Mouse (Mus musculus) naive thymus-derived CD4-positive, alpha-beta T cell, adult 5 months (primary cell): Measurements from ENCODE around the gene Olfr1270. TPM values are rescaled to one million over a fixed set of nuclear protein-coding genes. Genes with fewer than 3 reads are reported as not detected.

Experiments used
- polyA plus RNA-seq: library from polyadenylated mRNA; unstranded; fragments of 100-300 nt; shearing (Covaris generic); gene quantifications from one replicate; pipeline ENCODE4 v1.2.1, GENCODE M21; 2017

Olfr1270 gene
- not detected for polyA plus RNA-seq

GRCm38 (mm10) chr2:90152991-90153390 is at the start of gene Olfr1270:
Olfr1270 (minus strand) TSS chr2:90153091.

GRCm38 (mm10) chr2:90142196-90142595 is 10.7 kb downstream of the Olfr1270 start, which contains the start of gene Olfr32:
Olfr32 (minus strand) TSS chr2:90142296.

GRCm38 (mm10) chr2:90121312-90121711 is 31.6 kb downstream of the Olfr1270 start, which contains the start of gene Olfr1269:
Olfr1269 (minus strand) TSS chr2:90121412.

Other genes starting within 250 kb of the Olfr1270 start
- gene Olfr1258, start 225.8 kb downstream of the Olfr1270 start, polyA plus RNA-seq, result not detected
- not detected for gene Olfr1259, start 204.4 kb downstream of the Olfr1270 start, polyA plus RNA-seq
- 0.11 TPM for gene Olfr1260, start 178.8 kb downstream of the Olfr1270 start, polyA plus RNA-seq
- not detected for gene Olfr1261, start 161.9 kb downstream of the Olfr1270 start, polyA plus RNA-seq
- not detected for gene Olfr1262, start 152.9 kb downstream of the Olfr1270 start, polyA plus RNA-seq
- not detected for gene Olfr1263, start 141.0 kb downstream of the Olfr1270 start, polyA plus RNA-seq
- not detected for gene Olfr1264, start 127.5 kb downstream of the Olfr1270 start, polyA plus RNA-seq
- gene Olfr1265, start 117.8 kb downstream of the Olfr1270 start, polyA plus RNA-seq, result 0.10 TPM
- gene Olfr140, start 89.5 kb downstream of the Olfr1270 start, polyA plus RNA-seq, result not detected
- gene Olfr1269, start 31.7 kb downstream of the Olfr1270 start, polyA plus RNA-seq, result not detected
- not detected for gene Olfr32, start 10.8 kb downstream of the Olfr1270 start, polyA plus RNA-seq
- gene Olfr1506, start 71.4 kb upstream of the Olfr1270 start, polyA plus RNA-seq, result not detected
- gene Olfr142, start 104.5 kb upstream of the Olfr1270 start, polyA plus RNA-seq, result not detected
- gene Olfr1271, start 117.9 kb upstream of the Olfr1270 start, polyA plus RNA-seq, result not detected
- gene Olfr1272, start 139.8 kb upstream of the Olfr1270 start, polyA plus RNA-seq, result not detected
- not detected for gene Gm13769, start 169.1 kb upstream of the Olfr1270 start, polyA plus RNA-seq
- gene Olfr1274-ps, start 245.6 kb upstream of the Olfr1270 start, polyA plus RNA-seq, result not detected